Mouse (Mus musculus) intestine, embryonic 16.5 days (tissue): ENCODE results near the gene Bcl10. TPM values are rescaled to one million over a fixed set of nuclear protein-coding genes. Genes with fewer than 3 reads are reported as not detected.
A peak's percentile ranks its signal among the peaks of the same experiment; 100 is the strongest.

Experiments used
- ATAC-seq: fragments of 200-750 bp; cut with Nextera tagmentation; 2 replicates; pipeline ENCODE4 v1.8.0; 2017; ENCODE audit warnings: moderate TSS enrichment, moderate library complexity
- H3K27ac ChIP-seq: fragments of 300-500 bp; sonication (generic); 2 replicates; pipeline ENCODE4 v1.5.1; 2014; ENCODE audit warnings: mild to moderate bottlenecking, low read length
- H3K27me3 ChIP-seq: fragments of 300-500 bp; sonication (generic); replicated peaks from 2 replicates; pipeline ENCODE4 v1.6.1; 2014; ENCODE audit warnings: low read length, control low read depth, mixed read lengths; ENCODE audit not compliant: control insufficient read depth, insufficient read depth
- H3K36me3 ChIP-seq: fragments of 300-500 bp; sonication (generic); 2 replicates; pipeline ENCODE4 v1.6.1; 2014; ENCODE audit warnings: low read length, control low read depth; ENCODE audit not compliant: control insufficient read depth, insufficient read depth
- H3K4me1 ChIP-seq: fragments of 300-500 bp; sonication (generic); 2 replicates; pipeline ENCODE4 v1.6.1; 2014; ENCODE audit warnings: low read length, control low read depth, mixed read lengths; ENCODE audit not compliant: control insufficient read depth, insufficient read depth
- H3K4me2 ChIP-seq: fragments of 300-500 bp; sonication (generic); 2 replicates; pipeline ENCODE4 v1.6.1; 2014; ENCODE audit warnings: low read depth, low read length, control low read depth
- H3K4me3 ChIP-seq: fragments of 300-500 bp; sonication (generic); 2 replicates; pipeline ENCODE4 v1.5.1; 2014; ENCODE audit warnings: mild to moderate bottlenecking, low read length
- H3K9ac ChIP-seq: fragments of 300-500 bp; sonication (generic); 2 replicates; pipeline ENCODE4 v1.6.1; 2014; ENCODE audit warnings: low read depth, low read length
- H3K9me3 ChIP-seq: fragments of 300-500 bp; sonication (generic); 2 replicates; pipeline ENCODE4 v1.6.1; 2016; ENCODE audit warnings: low read length, control low read depth; ENCODE audit not compliant: control insufficient read depth
- WGBS: fragments of 180-500 bp; shearing (Covaris S2); extraction: QIAGEN DNeasy Blood & Tissue Kit; methylation state at CpG from one replicate; pipeline ENCODE4 v1.1.7; 2014; 5-methylcytosine and 5-hydroxymethylcytosine counted together
- polyA plus RNA-seq: library from polyadenylated mRNA; unstranded; fragments of >200 nt; fragmentation: Nextera tagmentation; extraction: Ambion mirVana; gene quantifications from 2 replicates; pipeline ENCODE4 v1.2.1, GENCODE M21; 2015

Gene Bcl10
- polyA plus RNA-seq, 1 experiment from 2014 or later = 51.7 TPM

DNA sequence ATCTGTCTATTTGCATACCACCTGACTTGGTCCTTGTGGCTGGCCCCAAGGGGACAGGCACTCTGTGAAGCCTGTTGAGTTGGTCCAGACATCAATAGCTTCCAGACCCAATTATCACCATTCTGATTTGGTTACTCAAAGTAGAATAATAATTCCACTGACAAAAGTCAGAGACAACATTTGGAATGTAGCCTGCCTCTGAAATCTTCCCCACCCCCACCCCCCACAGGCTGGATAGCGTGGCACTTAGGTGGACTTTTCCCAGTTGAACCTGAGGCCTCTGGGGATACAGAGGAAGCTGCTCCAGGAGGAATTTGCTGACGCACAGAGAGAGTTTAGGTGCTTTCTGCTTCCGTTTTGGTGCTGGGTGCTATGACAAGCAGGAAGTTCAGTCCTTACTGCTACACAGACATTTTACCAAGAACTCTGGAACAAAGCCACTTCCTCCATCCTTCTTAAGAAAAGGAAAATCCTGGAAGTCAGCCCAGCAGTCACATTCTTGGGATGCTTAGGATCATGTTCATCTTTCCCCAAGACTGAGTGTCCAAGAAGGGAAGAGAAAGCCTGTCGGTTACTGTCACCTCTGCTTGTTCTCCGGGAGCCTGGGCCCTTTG, 36.6 kb upstream of the Bcl10 start:
- Histone ChIP-seq H3K9ac (no peak overlapping the region), H3K4me3 (no peak overlapping the region), H3K4me1 (peaks cover 11% of the 10 kb centered on the region), H3K9me3 (no peaks in the 10 kb centered on the region), H3K27ac (peak overlapping the region; percentile 60), H3K36me3 (no peaks in the 10 kb centered on the region), H3K27me3 (no peaks in the 10 kb centered on the region), H3K4me2 (no peak overlapping the region)
- peak; percentile 50 for ATAC-seq
- WGBS = 36% methylated on average over 5 of the region's 5 CpGs

DNA sequence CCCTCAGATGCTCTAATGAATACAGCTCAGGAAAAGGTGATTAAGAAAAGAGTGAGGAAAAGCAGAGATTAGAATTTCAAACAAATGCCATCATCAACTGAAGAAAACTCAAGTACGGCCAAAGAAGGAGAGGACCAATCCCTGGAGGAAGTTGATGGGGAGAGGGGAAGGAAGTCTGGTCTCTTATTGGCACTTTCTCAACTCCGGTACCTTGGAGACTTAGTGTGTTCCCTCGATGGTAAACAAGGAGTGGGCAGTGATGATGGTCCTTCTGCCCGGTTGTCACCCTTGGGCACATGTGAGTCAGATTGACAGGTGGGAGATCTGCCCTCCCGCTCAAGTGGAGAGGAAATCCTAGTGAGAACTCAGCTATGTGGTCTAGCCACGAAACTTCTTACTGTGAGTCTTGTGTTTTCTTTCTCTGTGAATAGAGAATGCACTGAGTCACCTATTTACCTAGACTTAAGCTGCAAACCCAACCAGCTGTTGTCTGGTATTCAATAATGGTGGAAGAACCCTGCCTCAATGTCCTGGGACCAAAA, 35.1 kb upstream of the Bcl10 start:
- ATAC-seq = no peak
- 77% methylated on average over 6 of the region's 6 CpGs for whole genome bisulfite sequencing
- no peaks in the 10 kb centered on the region for H3K36me3 ChIP-seq

DNA sequence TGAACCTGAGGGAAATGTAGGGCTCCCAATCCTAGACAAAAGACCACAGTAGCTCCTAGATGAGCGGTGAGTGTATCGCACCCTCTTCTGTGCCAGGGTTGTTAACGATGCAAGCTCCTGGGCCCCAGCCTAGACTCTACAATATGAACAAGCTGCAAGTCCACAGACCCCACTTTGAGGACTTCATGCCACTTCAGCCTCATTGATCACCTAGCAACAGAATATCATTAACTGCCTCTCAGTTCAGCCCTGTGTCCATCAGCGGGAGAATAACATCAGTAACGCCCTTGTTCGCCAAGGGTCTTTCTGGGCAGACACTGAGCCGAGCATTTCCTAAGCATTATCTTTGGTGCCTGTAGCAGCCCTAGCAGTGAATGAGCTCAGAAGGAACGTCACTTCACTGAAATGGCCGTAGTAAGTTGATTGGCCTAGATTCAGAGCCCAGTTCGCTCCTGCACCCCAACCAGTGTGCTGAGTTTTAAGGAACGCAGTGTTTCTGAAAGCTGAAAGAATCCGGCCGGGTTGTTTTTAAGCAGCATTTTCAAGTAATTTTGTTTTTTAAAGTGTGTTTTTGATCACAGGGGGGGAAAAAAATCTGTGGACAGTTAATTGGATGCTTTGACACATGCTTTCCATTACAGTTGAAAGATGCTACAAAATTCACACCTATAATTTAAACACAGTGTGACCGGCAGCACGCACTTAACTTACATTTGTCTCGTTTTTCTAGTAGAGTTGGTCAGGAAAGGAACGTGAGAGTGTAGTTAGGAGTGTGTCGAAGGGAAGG, 32.1 kb upstream of the Bcl10 start:
- H3K4me2 ChIP-seq = no peak overlapping the region
- no peak overlapping the region for H3K27ac ChIP-seq
- peaks cover 10% of the 10 kb centered on the region for H3K4me1 ChIP-seq
- H3K4me3 ChIP-seq = no peak overlapping the region
- no peak overlapping the region for H3K9ac ChIP-seq
- WGBS = 84% methylated on average over 18 of the region's 18 CpGs
- no peak for ATAC-seq
- no peaks in the 10 kb centered on the region for H3K36me3 ChIP-seq
- H3K27me3 ChIP-seq = no peaks in the 10 kb centered on the region
- no peaks in the 10 kb centered on the region for H3K9me3 ChIP-seq

More for the DNA sequence above, 35.1 kb upstream of the Bcl10 start:
- Histone ChIP-seq H3K9me3 (no peaks in the 10 kb centered on the region), H3K27me3 (no peaks in the 10 kb centered on the region), H3K4me1 (peaks cover 11% of the 10 kb centered on the region), H3K4me3 (no peak overlapping the region), H3K4me2 (no peak overlapping the region), H3K9ac (no peak overlapping the region), H3K27ac (no peak overlapping the region)

DNA sequence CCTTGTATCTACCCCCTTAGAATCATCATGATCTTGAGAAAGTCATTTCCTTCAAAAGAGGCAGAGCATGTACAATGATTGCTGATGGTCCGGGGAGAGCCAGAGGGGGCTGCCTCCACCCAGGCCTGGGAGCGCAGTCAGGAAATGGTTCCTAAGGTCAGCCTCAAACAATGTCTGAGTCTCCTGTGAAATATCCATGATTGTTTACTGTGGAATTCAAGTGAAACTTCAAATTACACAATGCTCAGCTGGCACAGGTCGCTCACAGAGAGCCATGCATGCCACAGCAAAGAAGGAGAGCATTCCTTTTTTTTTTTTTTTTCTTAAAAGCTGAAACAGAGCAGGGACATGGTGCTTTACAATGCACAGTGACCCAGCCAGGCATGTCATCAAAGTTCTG, 30.2 kb upstream of the Bcl10 start:
- WGBS = 77% methylated on average over 3 of the region's 3 CpGs
- H3K9me3 ChIP-seq = no peaks in the 10 kb centered on the region
- ATAC-seq = no peak
- no peaks in the 10 kb centered on the region for H3K27me3 ChIP-seq
- no peaks in the 10 kb centered on the region for H3K36me3 ChIP-seq
- no peaks in the 10 kb centered on the region for H3K4me1 ChIP-seq
- no peak overlapping the region for H3K4me3 ChIP-seq
- no peak overlapping the region for H3K9ac ChIP-seq
- H3K4me2 ChIP-seq = no peak overlapping the region
- no peak overlapping the region for H3K27ac ChIP-seq

DNA sequence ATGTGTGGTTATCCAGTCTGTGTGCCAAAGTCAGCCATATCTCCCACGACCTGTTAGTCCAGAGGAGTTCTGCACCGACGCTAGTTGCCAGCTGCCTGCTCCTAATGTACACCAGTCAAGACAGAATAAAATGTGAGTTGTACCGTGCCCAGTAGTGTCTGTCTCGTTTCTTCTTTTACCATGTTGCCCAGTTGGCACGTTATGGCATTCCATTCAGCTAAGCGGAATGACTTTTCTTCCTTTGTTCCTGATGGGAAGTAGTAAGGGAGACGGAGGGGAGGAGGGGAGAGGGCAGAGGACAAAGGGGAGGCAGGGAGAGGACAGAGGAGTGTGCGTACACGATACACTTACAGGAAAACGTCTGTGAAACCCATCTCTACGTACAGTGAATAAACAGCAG, 28.5 kb upstream of the Bcl10 start:
- no peak for ATAC-seq
- Histone ChIP-seq H3K4me3 (no peak overlapping the region), H3K9ac (no peak overlapping the region), H3K27me3 (no peaks in the 10 kb centered on the region), H3K36me3 (no peaks in the 10 kb centered on the region), H3K4me2 (no peak overlapping the region), H3K27ac (no peak overlapping the region), H3K9me3 (no peaks in the 10 kb centered on the region), H3K4me1 (no peaks in the 10 kb centered on the region)
- 74% methylated on average over 12 of the region's 12 CpGs for WGBS

DNA sequence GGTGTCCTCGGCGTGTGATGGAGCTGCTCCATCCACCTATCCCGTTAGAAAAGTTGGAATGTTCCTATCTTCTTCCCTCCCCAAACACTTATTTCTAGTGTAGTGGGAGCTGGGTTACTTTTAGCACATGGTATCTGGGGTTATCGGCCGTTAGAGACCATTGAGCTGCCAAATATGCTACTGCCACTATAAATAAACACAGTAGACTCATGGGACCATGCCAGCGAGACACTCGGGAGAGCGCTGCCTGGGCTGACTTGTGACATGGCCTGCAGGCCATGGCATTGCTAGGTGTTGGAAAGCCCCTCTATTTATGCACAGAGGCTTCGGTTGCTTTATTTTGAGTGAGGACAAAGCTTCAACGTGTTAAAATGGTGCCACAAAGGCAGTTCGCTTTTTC, 24.9 kb upstream of the Bcl10 start:
- Histone ChIP-seq H3K36me3 (no peaks in the 10 kb centered on the region), H3K27ac (no peak overlapping the region), H3K9me3 (no peaks in the 10 kb centered on the region), H3K4me3 (no peak overlapping the region), H3K4me1 (no peaks in the 10 kb centered on the region), H3K9ac (no peak overlapping the region), H3K27me3 (no peaks in the 10 kb centered on the region), H3K4me2 (no peak overlapping the region)
- no peak for ATAC-seq
- WGBS = 76% methylated on average over 11 of the region's 11 CpGs

DNA sequence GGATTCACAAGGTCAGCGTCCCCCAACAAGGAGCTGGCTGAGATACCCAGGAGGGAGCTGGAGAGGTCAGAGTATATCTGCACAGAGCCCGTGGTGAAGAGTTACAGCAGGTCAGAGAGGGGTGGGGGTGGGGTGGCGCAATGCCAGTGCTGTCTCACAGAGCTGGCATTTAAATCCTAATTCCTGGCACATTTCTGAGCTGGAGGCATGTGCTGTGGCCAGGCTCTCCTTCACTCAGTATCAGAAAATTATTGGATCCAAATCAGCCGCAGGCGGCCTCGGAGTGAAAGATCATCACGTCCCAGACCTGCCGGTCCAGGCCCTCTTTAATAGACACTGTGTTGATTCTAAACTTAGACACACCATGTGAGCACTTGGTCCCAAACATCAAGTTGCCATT, 22.8 kb upstream of the Bcl10 start:
- Histone ChIP-seq H3K9ac (no peak overlapping the region), H3K27me3 (no peaks in the 10 kb centered on the region), H3K4me2 (no peak overlapping the region), H3K4me3 (no peak overlapping the region), H3K9me3 (no peaks in the 10 kb centered on the region), H3K36me3 (no peaks in the 10 kb centered on the region), H3K4me1 (no peaks in the 10 kb centered on the region), H3K27ac (no peak overlapping the region)
- 63% methylated on average over 8 of the region's 8 CpGs for WGBS
- ATAC-seq = no peak

DNA sequence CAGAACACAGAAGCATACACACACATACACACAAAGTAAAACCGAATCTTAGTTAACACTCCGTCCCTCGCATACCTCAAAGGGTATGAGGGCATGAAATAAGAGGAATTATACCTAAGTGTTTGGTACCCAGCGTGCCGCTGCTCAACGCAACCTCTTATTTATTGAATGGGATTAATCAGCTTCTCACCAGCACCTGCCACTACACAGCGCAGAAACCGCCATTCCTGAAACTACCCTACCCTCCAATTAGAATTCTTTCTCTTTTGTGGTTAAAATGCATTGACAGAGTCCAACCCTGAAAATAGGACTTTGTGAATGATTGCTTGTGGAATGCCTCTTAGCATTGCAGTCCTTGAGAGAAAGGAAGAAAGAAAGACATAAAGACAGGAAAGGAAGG, 19.1 kb upstream of the Bcl10 start:
- Histone ChIP-seq H3K4me1 (no peaks in the 10 kb centered on the region), H3K36me3 (no peaks in the 10 kb centered on the region), H3K9ac (no peak overlapping the region), H3K27ac (no peak overlapping the region), H3K4me2 (no peak overlapping the region), H3K9me3 (no peaks in the 10 kb centered on the region), H3K4me3 (no peak overlapping the region), H3K27me3 (no peaks in the 10 kb centered on the region)
- ATAC-seq = no peak
- 94% methylated on average over 8 of the region's 8 CpGs for WGBS

DNA sequence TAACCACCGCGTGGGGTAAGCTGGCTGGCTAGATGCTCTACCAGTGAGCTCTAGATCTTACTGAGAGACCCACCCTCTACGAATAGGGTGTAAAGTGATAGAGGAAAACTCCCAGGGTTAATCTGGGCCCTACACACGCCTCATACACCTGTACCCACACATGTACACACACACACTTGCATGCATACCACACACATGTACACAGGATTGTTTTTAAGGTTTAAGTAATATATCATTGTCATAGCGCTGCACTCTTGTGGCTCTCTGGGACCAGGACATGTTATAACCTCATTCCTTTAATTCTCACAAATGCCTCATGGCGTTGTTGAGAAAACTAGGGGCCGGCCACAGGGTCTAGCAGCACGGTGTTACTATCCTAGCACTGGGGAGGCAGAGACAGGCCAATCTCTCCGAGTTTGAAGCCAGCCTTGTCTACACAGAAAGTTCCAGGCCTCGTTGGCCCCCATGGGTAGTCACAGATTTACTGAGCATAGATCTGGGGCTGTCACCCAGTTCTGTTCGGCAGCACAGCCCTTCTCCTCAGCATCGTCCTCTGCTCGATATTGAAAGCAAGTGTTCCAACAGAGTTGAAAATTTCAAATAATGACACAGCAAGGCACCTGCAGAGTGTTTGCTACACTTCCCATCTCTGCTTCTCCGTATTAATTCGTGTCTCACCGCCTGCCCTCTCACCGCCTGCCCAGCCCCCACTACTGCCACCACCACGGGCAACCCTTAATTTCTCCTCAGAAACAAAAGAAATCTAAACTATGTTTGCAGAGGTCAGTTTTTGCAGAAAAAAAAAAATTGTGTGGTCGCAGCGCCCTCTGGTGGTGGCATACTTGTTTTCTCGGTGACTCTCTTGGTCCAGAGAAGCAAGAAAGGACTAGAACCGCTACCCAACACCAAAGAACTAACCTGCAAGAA, 17.5 kb upstream of the Bcl10 start:
- ATAC-seq = peak; percentile 40
- Histone ChIP-seq H3K4me1 (no peaks in the 10 kb centered on the region), H3K27ac (no peak overlapping the region), H3K9ac (no peak overlapping the region), H3K36me3 (no peaks in the 10 kb centered on the region), H3K4me2 (peak overlapping the region; percentile 30; the same call in 1 of the 2 replicates), H3K27me3 (no peaks in the 10 kb centered on the region), H3K4me3 (no peak overlapping the region), H3K9me3 (no peaks in the 10 kb centered on the region)
- 52% methylated on average over 22 of the region's 22 CpGs for WGBS
